Mouse (Mus musculus) C2C12 (cell line): ENCODE results near the gene Fads2.
A peak's percentile ranks its signal among the peaks of the same experiment; 100 is the strongest.

Experiments used
- CEBPB ChIP-seq: IDR thresholded peaks from one replicate; pipeline ENCODE4 v1.6.1; 2011; ENCODE audit warnings: low read depth, mild to moderate bottlenecking, control low read depth, moderate library complexity
- CTCF ChIP-seq: IDR thresholded peaks from one replicate; pipeline ENCODE4 v1.5.1; 2011; ENCODE audit not compliant: control insufficient read depth, insufficient read depth, insufficient read length
- FOSL1 ChIP-seq: IDR thresholded peaks from one replicate; pipeline ENCODE4 v1.8.0; 2011; ENCODE audit warnings: mild to moderate bottlenecking, low read length; ENCODE audit not compliant: poor library complexity, insufficient read depth, severe bottlenecking
- MAX ChIP-seq: IDR thresholded peaks from one replicate; pipeline ENCODE4 v1.6.1; 2011; ENCODE audit warnings: mild to moderate bottlenecking, control low read depth
- USF1 ChIP-seq: IDR thresholded peaks from one replicate; pipeline ENCODE4 v1.6.1; 2011; ENCODE audit warnings: low read depth, mild to moderate bottlenecking, control low read depth, moderate library complexity

- TF ChIP-seq FOSL1: no peak
- peak; percentile 70 for TF ChIP-seq CTCF
- TF ChIP-seq MAX: no peak
- no peak for TF ChIP-seq USF1
- peak; percentile 26 for TF ChIP-seq CEBPB
Observed at GRCm38 (mm10) chr19:10059911-10060567, 41.5 kb downstream of the Fads2 start.
